Mouse (Mus musculus): ENCODE measurements around the gene Megf11.

Gene Megf11

GRCm38 (mm10) chr9:64555620-64556019 lies 170.2 kb downstream of the Megf11 start:
- CTCF ChIA-PET, result no interaction called here
- POLR2A ChIA-PET, result interaction anchor here in 1 of 4 experiments (0.9 to 1.7 kb wide), 3 partner anchors 9 to 68 kb away, joined by 3 to 4 read pairs (median 3); no protein-coding TSS in a partner anchor

DNA sequence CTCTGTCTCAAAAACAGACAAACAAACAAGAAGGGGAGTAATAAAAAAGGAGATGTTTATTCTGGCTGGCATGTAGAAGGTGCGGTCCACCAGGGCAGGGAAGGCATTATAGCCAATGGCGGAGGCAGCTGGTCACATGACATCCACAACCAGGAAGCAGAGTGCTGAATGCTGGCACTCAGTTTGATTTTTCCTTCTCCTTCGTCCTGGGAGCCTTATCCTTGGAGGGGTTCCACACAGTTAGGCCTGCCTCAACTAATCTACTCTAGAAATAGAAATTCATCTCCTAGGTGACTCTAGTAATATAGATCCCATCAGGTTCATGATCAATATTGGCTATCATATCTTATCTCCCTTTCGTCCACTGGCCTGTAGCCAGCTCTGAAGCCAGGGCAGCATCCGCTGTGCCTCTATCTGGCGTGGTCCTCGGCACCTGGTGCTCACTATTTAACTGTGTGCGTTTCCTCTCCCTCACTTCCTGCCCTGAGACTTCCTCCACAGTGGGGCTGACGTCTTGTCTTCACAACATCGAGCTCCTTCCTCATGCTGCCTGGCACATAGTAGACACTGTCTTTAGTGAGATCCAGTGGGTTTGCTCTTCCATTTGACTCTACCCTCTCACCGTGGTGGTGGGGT lies 171.8 kb downstream of the Megf11 start:
- POLR2A ChIA-PET, result interaction anchor here in 1 of 4 experiments (0.8 to 1.3 kb wide), 2 partner anchors 10 to 171 kb away, joined by 3 to 8 read pairs; no protein-coding TSS in a partner anchor
- CTCF ChIA-PET, result interaction anchor here in 1 of 4 experiments (0.7 kb wide), 1 partner anchor 25 kb away, joined by 4 read pairs; no protein-coding TSS in a partner anchor

GRCm38 (mm10) chr9:64557846-64558530 lies 172.6 kb downstream of the Megf11 start:
- ChIA-PET POLR2A (interaction anchor here in 1 of 4 experiments (0.8 to 1.3 kb wide), 2 partner anchors 11 to 172 kb away, joined by 3 to 8 read pairs; no protein-coding TSS in a partner anchor), CTCF (interaction anchor here in 1 of 4 experiments (0.7 kb wide), 1 partner anchor 26 kb away, joined by 4 read pairs; no protein-coding TSS in a partner anchor)

- ChIA-PET POLR2A (interaction anchor here in 1 of 4 experiments (1.4 to 2.9 kb wide), 6 partner anchors 9 to 178 kb away, joined by 3 to 13 read pairs (median 6); no protein-coding TSS in a partner anchor), CTCF (interaction anchor here in 3 of 4 experiments (0.5 to 1.0 kb wide), 3 partner anchors 56 to 655 kb away, joined by 3 read pairs; no protein-coding TSS in a partner anchor)
These were observed 178.9 kb downstream of the Megf11 start for GRCm38 (mm10) chr9:64564315-64564767.

DNA sequence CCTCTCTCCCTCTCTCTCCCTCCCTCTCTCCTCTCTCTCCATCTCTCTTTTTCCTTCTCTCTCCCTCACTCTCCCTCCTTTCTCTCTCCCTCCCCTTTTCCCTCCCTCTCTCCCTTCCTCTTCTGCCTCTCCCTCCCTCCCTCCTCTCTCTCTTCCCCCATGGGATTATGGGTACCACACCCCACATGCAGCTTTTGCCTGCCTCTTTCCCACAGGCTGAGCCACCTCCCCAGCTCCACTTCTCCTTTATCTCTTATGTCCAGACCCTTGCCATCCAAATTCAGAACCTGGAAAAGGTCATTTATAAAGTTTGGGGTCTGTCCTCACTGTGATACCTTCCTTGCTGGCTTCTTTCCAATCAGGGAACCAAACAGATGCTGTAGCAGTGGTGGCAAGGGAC lies 180.5 kb downstream of the Megf11 start:
- ChIA-PET CTCF (interaction anchor here in 1 of 4 experiments (0.6 to 0.8 kb wide), 2 partner anchors 270 to 1535 kb away, joined by 3 to 4 read pairs; no protein-coding TSS in a partner anchor), POLR2A (interaction anchor here in 3 of 4 experiments (0.6 to 2.9 kb wide), 7 partner anchors 14 to 224 kb away, joined by 3 to 13 read pairs (median 6); no protein-coding TSS in a partner anchor)

DNA sequence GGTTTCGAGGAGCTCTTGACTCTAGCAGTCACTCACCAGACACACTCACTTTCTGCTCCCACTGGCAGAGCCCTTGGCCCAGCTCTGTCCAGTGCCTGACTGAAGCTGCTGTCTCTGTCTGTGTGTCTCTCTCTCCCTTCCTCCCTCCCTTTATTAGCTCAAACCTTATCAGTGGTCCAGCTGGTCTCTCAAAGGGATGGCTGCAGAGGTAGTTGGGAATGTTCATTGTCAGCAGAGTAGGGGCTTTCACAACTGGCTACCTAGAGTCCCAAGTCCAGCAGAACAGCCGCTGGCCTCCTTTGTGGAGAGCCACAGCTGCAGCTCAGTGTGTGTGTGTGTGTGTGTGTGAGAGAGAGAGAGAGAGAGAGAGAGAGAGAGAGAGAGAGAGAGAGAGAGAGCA lies 180.9 kb downstream of the Megf11 start:
- ChIA-PET CTCF (interaction anchor here in 1 of 4 experiments (0.6 to 0.8 kb wide), 3 partner anchors 104 to 1535 kb away, joined by 3 to 4 read pairs (median 3); no protein-coding TSS in a partner anchor), POLR2A (interaction anchor here in 3 of 4 experiments (0.6 to 1.0 kb wide), 5 partner anchors 20 to 224 kb away, joined by 3 to 11 read pairs (median 6); no protein-coding TSS in a partner anchor)

DNA sequence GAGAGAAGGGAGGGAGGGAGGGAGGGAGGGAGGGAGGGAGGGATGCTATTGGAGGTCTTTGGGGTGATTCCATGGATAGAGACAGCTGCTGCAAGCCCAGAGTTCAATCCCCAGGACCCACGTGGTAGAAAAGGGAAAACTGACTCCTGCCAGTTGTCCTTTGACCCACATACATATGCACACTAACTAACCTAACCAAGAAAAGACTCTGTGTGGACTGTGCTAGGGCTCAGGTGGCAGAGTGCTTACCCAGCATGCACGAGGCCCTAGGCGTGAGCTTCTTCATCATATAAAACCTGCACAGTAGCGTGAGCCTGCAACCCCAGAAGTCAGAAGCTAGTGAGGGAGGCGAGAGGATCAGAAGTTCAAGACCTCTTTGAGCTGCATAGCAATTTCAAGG lies 182.1 kb downstream of the Megf11 start:
- POLR2A ChIA-PET, result interaction anchor here in 2 of 4 experiments (0.6 to 1.4 kb wide), 2 partner anchors 21 to 142 kb away, joined by 3 to 4 read pairs; no protein-coding TSS in a partner anchor
- CTCF ChIA-PET, result interaction anchor here in 1 of 4 experiments (0.6 to 0.7 kb wide), 2 partner anchors 49 to 86 kb away, joined by 3 read pairs; no protein-coding TSS in a partner anchor

- ChIA-PET CTCF (no interaction called here), POLR2A (interaction anchor here in 3 of 4 experiments (0.6 to 1.4 kb wide), 6 partner anchors 17 to 518 kb away, joined by 3 to 4 read pairs (median 3); no protein-coding TSS in a partner anchor)
These were observed 183.2 kb downstream of the Megf11 start for GRCm38 (mm10) chr9:64568467-64569260.

DNA sequence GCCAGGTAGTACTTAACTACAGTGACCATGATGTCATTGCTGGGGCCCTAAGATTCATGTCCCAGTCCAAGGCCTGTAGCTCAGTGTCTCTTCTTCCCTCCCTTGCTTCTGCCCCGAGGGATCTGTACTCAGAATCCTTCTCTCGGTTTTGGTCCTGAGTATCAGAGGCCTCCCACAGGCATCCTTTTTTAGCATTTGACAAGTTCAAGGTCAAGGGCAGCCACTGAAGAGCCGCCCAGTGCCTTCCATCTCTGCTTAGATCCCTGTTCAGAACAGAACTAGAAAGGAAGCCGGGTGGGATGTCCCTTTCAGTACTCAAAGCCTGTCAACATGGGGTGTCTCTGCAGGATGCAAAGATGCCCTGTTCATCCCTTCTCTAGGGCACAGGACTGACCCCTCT lies 185.0 kb downstream of the Megf11 start:
- POLR2A ChIA-PET, result interaction anchor here in 1 of 4 experiments (0.7 kb wide), 1 partner anchor 703 kb away, joined by 5 read pairs; no protein-coding TSS in a partner anchor
- CTCF ChIA-PET, result no interaction called here

GRCm38 (mm10) chr9:64571091-64571490 lies 185.7 kb downstream of the Megf11 start:
- ChIA-PET POLR2A (no interaction called here), CTCF (no interaction called here)

DNA sequence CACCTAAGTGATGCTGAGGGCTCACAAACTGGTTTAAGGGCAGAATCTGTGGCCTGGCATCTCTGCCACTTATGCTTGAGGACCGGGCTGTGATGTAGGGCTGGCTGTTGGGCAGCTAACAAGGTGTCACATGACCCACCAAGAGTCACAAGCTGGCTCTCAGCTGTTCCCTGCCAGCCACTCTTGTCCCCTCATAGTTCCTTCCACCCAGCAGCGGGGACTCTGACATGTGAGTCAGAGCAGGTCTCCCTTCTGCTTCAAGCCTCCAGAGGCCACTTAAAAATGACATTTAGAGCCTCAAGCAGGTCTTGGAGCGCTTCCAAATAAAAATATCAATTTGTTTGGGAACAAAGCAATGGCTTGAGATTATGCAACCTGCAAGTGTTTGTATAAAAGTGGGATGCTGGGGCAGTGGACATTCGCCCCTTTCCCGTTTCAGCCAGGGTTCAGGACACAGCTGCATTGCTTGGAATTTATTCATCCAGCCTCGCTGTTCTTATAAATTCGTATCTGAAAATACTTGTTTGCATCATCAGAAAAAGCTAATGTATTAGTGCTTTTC lies 187.3 kb downstream of the Megf11 start:
- POLR2A ChIA-PET, result interaction anchor here in 1 of 4 experiments (0.6 to 2.3 kb wide), 3 partner anchors 8 to 538 kb away, joined by 3 to 7 read pairs (median 3); no protein-coding TSS in a partner anchor
- CTCF ChIA-PET, result interaction anchor here in 1 of 4 experiments (0.6 kb wide), 1 partner anchor 556 kb away, joined by 4 read pairs; no protein-coding TSS in a partner anchor

DNA sequence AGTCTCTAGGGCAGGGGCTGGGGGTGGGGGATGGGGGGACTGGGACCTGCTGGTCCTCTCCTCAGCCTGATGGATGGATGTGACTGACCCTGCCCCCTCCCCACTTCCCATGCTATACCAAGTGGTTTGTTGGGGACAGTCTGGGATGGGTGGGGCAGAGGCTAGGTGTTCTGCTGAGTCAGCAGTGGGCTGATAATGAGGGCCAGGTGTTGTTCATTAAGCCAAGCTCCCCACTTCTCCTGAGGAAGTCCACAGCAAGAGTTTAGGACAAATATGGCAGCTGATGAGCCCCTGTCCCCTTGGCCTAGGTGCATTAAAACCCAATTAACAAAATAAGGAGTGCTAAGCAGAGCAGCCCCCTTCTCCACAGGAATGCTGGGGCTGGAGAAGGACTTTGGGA lies 190.2 kb downstream of the Megf11 start:
- CTCF ChIA-PET, result no interaction called here
- POLR2A ChIA-PET, result no interaction called here

GRCm38 (mm10) chr9:64576143-64576878 lies 190.9 kb downstream of the Megf11 start:
- CTCF ChIA-PET, result no interaction called here
- POLR2A ChIA-PET, result no interaction called here

DNA sequence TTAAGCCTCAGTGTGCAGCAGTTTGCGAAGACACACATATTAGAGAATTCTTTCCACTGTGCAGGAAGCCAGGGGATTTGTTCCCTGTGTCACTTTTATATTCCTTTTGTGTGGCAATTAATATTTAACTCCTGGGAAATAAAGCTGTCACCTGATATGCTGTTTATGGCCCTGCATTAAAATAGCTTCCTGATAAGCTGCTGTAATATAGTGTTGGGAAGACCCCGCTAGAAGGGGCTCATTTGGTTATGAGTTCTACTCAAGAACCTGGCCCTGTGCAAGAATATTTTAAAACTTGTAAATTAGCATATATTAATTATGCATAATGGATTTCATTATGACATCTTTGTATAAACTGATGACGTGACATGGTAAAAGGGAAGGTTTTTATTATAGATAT lies 191.7 kb downstream of the Megf11 start:
- POLR2A ChIA-PET, result no interaction called here
- CTCF ChIA-PET, result no interaction called here

- POLR2A ChIA-PET, result interaction anchor here in 1 of 4 experiments (0.5 kb wide), 1 partner anchor 44 kb away, joined by 3 read pairs; no protein-coding TSS in a partner anchor
- CTCF ChIA-PET, result interaction anchor here in 1 of 4 experiments (0.6 kb wide), 1 partner anchor 74 kb away, joined by 10 read pairs; no protein-coding TSS in a partner anchor
These were observed 192.6 kb downstream of the Megf11 start for GRCm38 (mm10) chr9:64578014-64578413.

GRCm38 (mm10) chr9:64579306-64579705 lies 193.9 kb downstream of the Megf11 start:
- CTCF ChIA-PET, result no interaction called here
- POLR2A ChIA-PET, result no interaction called here

DNA sequence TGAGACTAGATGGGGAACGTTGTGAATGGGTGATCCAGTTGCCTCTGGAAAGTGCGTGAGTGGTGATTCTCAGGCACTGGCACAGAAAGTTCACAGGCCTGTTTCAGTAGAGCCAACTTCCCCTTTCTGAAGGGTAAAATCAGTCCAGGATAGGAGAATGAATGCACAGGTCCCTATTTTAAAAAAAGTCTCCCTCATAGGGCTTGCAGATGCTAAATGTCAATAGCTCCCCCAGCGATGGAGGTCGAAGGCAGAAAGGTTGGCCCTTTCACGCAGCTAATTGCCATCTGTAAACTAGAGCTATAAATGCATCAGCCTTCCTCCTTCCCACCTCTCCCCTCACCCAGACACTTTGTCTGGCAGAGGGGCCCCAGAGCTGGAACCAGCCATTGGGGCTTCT lies 200.9 kb downstream of the Megf11 start:
- POLR2A ChIA-PET, result interaction anchor here in 1 of 4 experiments (1.3 kb wide), 1 partner anchor 9 kb away, joined by 5 read pairs; no protein-coding TSS in a partner anchor

More for the DNA sequence above, 200.9 kb downstream of the Megf11 start:
- CTCF ChIA-PET, result interaction anchor here in 1 of 4 experiments (0.6 kb wide), 1 partner anchor 240 kb away, joined by 4 read pairs; no protein-coding TSS in a partner anchor

All from embryonic stem cell, embryonic (primary cell).